ENCODE assay signal across 8 mouse cellular contexts in the genomic region with DNA sequence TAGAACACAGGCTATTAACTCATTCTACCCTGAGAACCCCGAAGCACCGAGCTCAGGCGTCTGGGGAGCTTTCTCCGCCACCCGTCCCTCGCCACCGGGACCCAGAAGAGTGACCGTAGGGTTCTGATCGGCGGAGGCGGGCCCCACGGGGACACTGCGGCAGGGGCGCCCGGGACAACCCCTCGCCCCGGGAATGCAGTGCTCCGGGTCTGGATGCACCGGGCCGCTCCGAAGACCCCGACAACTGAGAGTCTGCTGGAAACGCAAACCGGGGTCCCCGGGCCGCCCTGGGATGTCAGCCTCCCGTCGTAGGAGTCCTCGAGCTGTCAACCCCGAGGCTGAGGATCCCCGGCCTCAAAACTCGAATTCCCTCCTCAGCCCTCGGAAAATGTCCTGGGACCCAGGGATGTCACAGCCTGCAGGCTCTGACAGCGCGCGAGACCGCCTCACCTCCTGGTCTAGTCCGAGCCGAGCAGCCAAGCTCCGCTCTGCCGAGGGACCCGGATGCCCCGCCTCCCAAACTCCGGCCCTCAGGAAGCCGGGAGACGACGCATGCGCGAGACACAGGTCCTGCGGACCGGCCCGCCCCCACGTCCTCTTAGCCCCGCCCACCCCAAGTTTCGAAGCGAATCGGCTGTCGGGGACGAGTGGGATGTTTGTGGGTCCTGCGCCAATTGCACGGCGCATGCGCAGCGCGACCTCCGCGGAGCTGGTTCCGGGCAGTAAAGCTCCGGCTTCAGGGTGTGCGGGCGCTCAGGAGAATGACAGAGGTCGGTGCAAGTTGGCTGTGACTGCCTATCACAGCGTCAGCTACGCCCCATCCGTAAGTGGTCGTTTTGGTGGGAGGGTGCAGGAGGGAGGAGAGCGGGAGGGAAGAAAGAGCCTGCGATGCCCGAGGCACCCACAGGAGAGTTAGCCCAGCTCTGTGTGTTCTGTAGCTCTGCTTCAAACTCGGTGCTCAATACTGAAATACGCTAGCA. TPM values are rescaled to one million over a fixed set of nuclear protein-coding genes. Genes with fewer than 3 reads are reported as not detected.
DNase-seq lines count a peak whose midpoint lies in the region; ATAC-seq and TF ChIP-seq lines count a peak whose summit lies in the region.

A gene (minus strand): TSS at position 509 of the 980 bp plus-strand sequence.
A gene (plus strand): TSS at position 712 of the 980 bp plus-strand sequence.

- WGBS in forebrain, embryonic 11.5 days = under 1% methylated on average over 81 of the region's 81 CpGs
- under 1% methylated on average over 81 of the region's 81 CpGs for WGBS in heart, embryonic 16.5 days
- WGBS in liver, embryonic 15.5 days (ENCODE audit: insufficient replicate concordance) = under 1% methylated on average over 81 of the region's 81 CpGs
- WGBS in neural tube, embryonic 12.5 days = under 1% methylated on average over 81 of the region's 81 CpGs

- TF ChIP-seq RAD21 in CH12.LX (IDR thresholded peaks at IDR 0.05; ENCODE audit: low read depth, low read length) = no peak

- peaks cover 0 to 26% of the 10 kb centered on the region in 2 experiments; a peak in 2 of 4 replicates for H3K4me1 ChIP-seq in CH12.LX (ENCODE audit: control insufficient read depth in 1 of 2, insufficient read depth in 2 of 2)
- no peaks in the 10 kb centered on the region for H3K4me1 ChIP-seq in forebrain, embryonic 11.5 days (replicated peaks; ENCODE audit: control insufficient read depth, insufficient read depth, low read length)
- 0 out of 2 replicates have a peak, but pooled peaks cover 5% of the 10 kb centered on the region for H3K4me1 ChIP-seq in heart, embryonic 16.5 days (ENCODE audit: control insufficient read depth, insufficient read depth, low read length)
- H3K4me1 ChIP-seq in liver, embryonic 15.5 days (replicated peaks) = peaks cover 12% of the 10 kb centered on the region
- no peaks in the 10 kb centered on the region; the same call in 1 of the 2 replicates for H3K4me1 ChIP-seq in neural tube, embryonic 12.5 days

- no peaks in the 10 kb centered on the region for H3K27me3 ChIP-seq in CH12.LX (replicated peaks)
- H3K27me3 ChIP-seq in forebrain, embryonic 11.5 days (ENCODE audit: control insufficient read depth, insufficient read depth, low read length) = no peaks in the 10 kb centered on the region
- no peaks in the 10 kb centered on the region for H3K27me3 ChIP-seq in heart, embryonic 16.5 days (ENCODE audit: control insufficient read depth, insufficient read depth, low read length)
- no peaks in the 10 kb centered on the region for H3K27me3 ChIP-seq in liver, embryonic 15.5 days
- no peaks in the 10 kb centered on the region for H3K27me3 ChIP-seq in neural tube, embryonic 12.5 days (replicated peaks)

- dilution Hi-C loops in CH12.LX (cut with MboI; ENCODE audit: extremely low pct_ligation_motif_present, extremely low pct_unique_long_range_greater_than_20kb, low sequenced_read_pairs) = no loop called here

- peak within 1 kb of the TSS; percentile 70 for H3K27ac ChIP-seq in CH12.LX (ENCODE audit: insufficient read depth, low read depth)
- peak within 1 kb of the TSS; percentile 60 for H3K27ac ChIP-seq in forebrain, embryonic 11.5 days (ENCODE audit: low read depth, low read length)
- H3K27ac ChIP-seq in heart, embryonic 16.5 days (ENCODE audit: low read length) = peak within 1 kb of the TSS; percentile 89
- H3K27ac ChIP-seq in liver, embryonic 15.5 days (replicated peaks) = peak within 1 kb of the TSS; percentile 96
- H3K27ac ChIP-seq in neural tube, embryonic 12.5 days = peak within 1 kb of the TSS; percentile 62; the same call in 1 of the 2 replicates

- ATAC-seq in forebrain, embryonic 11.5 days (replicated peaks; ENCODE audit: low FRiP score) = peak; percentile 98
- ATAC-seq in heart, embryonic 16.5 days (replicated peaks; ENCODE audit: extremely low read depth, insufficient read depth, low FRiP score) = peak; percentile 98
- peak; percentile 99 for ATAC-seq in liver, embryonic 15.5 days (ENCODE audit: insufficient read depth)
- ATAC-seq in neural tube, embryonic 12.5 days (ENCODE audit: low FRiP score, low read depth) = peak; percentile 99

- H3K36me3 ChIP-seq in CH12.LX (replicated peaks in 1 of 2; ENCODE audit: control insufficient read depth in 1 of 2, insufficient read depth in 1 of 2, low read length in 1 of 2) = peaks cover 13 to 44% of the 10 kb centered on the region in 2 experiments
- no peaks in the 10 kb centered on the region for H3K36me3 ChIP-seq in forebrain, embryonic 11.5 days (ENCODE audit: control insufficient read depth, insufficient read depth, low read length)
- peaks cover 18% of the 10 kb centered on the region for H3K36me3 ChIP-seq in heart, embryonic 16.5 days (ENCODE audit: control insufficient read depth, insufficient read depth)
- peaks cover 21% of the 10 kb centered on the region for H3K36me3 ChIP-seq in liver, embryonic 15.5 days (replicated peaks)
- H3K36me3 ChIP-seq in neural tube, embryonic 12.5 days = peaks cover 21% of the 10 kb centered on the region

- TF ChIP-seq EP300 in CH12.LX (IDR thresholded peaks at IDR 0.05; ENCODE audit: low read length) = no peak

- H3K4me3 ChIP-seq in CH12.LX (replicated peaks in 1 of 3; ENCODE audit: low read depth in 2 of 3, low read length in 2 of 3, poor library complexity in 1 of 3) = peak within 1 kb of the TSS; percentile 88 to 92 (median 92)
- H3K4me3 ChIP-seq in forebrain, embryonic 11.5 days (ENCODE audit: low read depth, low read length) = peak within 1 kb of the TSS; percentile 76
- peak within 1 kb of the TSS; percentile 94 for H3K4me3 ChIP-seq in heart, embryonic 16.5 days (ENCODE audit: low read length)
- H3K4me3 ChIP-seq in liver, embryonic 15.5 days (replicated peaks) = peak within 1 kb of the TSS; percentile 96
- H3K4me3 ChIP-seq in neural tube, embryonic 12.5 days = peak within 1 kb of the TSS; percentile 87

- TF ChIP-seq POLR2A in CH12.LX (IDR thresholded peaks at IDR 0.05; ENCODE audit: low read depth, low read length) = peak; percentile 87

- peak; percentile 98 for DNase-seq in CH12.LX (ENCODE audit: extremely low read depth)
- DNase-seq in c-Kit-positive CD71-positive TER-119-negative erythroid progenitor cells, embryonic 14.5 days (ENCODE audit: low read depth) = peak; percentile 94
- peak; percentile 100 for DNase-seq in forebrain, embryonic 11.5 days (ENCODE audit: low spot score)
- peak; percentile 99 to 100 for DNase-seq in kidney, postnatal 36 days
- DNase-seq in telencephalon, adult 2 months (ENCODE audit: low read depth, low spot score) = peak; percentile 95

- H3K79me2 ChIP-seq in CH12.LX (replicated peaks; ENCODE audit: control insufficient read depth, extremely low read depth, insufficient read depth, poor library complexity, severe bottlenecking) = no peaks in the 10 kb centered on the region; the same call in 1 of the 2 replicates

- peak within 1 kb of the TSS; percentile 92 for H3K9ac ChIP-seq in CH12.LX (ENCODE audit: insufficient read depth, low read depth)
- peak within 1 kb of the TSS; percentile 78 for H3K9ac ChIP-seq in forebrain, embryonic 11.5 days (ENCODE audit: low read length)
- H3K9ac ChIP-seq in heart, embryonic 16.5 days (ENCODE audit: low read length) = peak within 1 kb of the TSS; percentile 96
- H3K9ac ChIP-seq in liver, embryonic 15.5 days = peak within 1 kb of the TSS; percentile 90
- H3K9ac ChIP-seq in neural tube, embryonic 12.5 days = peak within 1 kb of the TSS; percentile 89

- TF ChIP-seq CTCF in CH12.LX (conservative IDR thresholded peaks at IDR 0.05 in 1 of 2, IDR thresholded peaks at IDR 0.05 in 1 of 2; ENCODE audit: low read depth in 2 of 2, low read length in 2 of 2) = no peak

- H3K9me3 ChIP-seq in CH12.LX (replicated peaks; ENCODE audit: low read length) = no peaks in the 10 kb centered on the region
- H3K9me3 ChIP-seq in forebrain, embryonic 11.5 days (ENCODE audit: control insufficient read depth, low read length) = no peaks in the 10 kb centered on the region
- no peaks in the 10 kb centered on the region for H3K9me3 ChIP-seq in heart, embryonic 16.5 days (replicated peaks; ENCODE audit: control insufficient read depth, low read length)
- no peaks in the 10 kb centered on the region for H3K9me3 ChIP-seq in liver, embryonic 15.5 days (replicated peaks)
- no peaks in the 10 kb centered on the region for H3K9me3 ChIP-seq in neural tube, embryonic 12.5 days

- H3K4me2 ChIP-seq in CH12.LX (ENCODE audit: insufficient read depth, low read depth, poor library complexity, severe bottlenecking) = peak within 1 kb of the TSS; percentile 51; the same call in 1 of the 2 replicates
- H3K4me2 ChIP-seq in forebrain, embryonic 11.5 days (ENCODE audit: low read depth, low read length, severe bottlenecking) = peak within 1 kb of the TSS; percentile 73
- H3K4me2 ChIP-seq in heart, embryonic 16.5 days (ENCODE audit: low read depth, low read length) = peak within 1 kb of the TSS; percentile 91
- H3K4me2 ChIP-seq in liver, embryonic 15.5 days = peak within 1 kb of the TSS; percentile 93
- H3K4me2 ChIP-seq in neural tube, embryonic 12.5 days (replicated peaks) = peak within 1 kb of the TSS; percentile 85

- in situ Hi-C loops in CH12.LX (cut with MboI; ENCODE audit: low pct_ligation_motif_present, low pct_unique_long_range_greater_than_20kb, low sequenced_read_pairs) = no loop called here

TF ChIP-seq in CH12.LX, 34 proteins besides CTCF, POLR2A, EP300 and RAD21 (continues in another document):
- no peak; the same call in 1 of the 2 replicates for TF ChIP-seq UBTF (IDR thresholded peaks at IDR 0.05; ENCODE audit: low read depth, low read length)
- peak; percentile 74; the same call in 1 of the 2 replicates for TF ChIP-seq TCF12 (IDR thresholded peaks at IDR 0.05; ENCODE audit: low read depth, low read length)
- TF ChIP-seq NELFE (IDR thresholded peaks at IDR 0.05; ENCODE audit: low read depth, low read length) = peak; percentile 77

RNA-seq across cellular contexts. Expression of the first gene that starts in this region (rescaled TPM):
- 15.3 and 17.9 TPM in 2 replicates for total RNA-seq in CH12.LX (2012; rRNA removed)
- total RNA-seq in CH12.LX (2014; rRNA removed) = 9.0 and 13.0 TPM in 2 replicates
- 16.3 and 21.5 TPM in 2 replicates for polyA plus RNA-seq in CH12.LX (2012; ENCODE audit: insufficient read length, low read depth)
- 18.3 and 19.8 TPM in 2 replicates for polyA plus RNA-seq in forebrain, embryonic 11.5 days (2014; fragmentation: Nextera tagmentation; extraction: Ambion mirVana)
- polyA plus RNA-seq in heart, embryonic 16.5 days (2015; fragmentation: Nextera tagmentation; extraction: Ambion mirVana) = 24.7 and 28.7 TPM in 2 replicates
- polyA plus RNA-seq in liver, embryonic 15.5 days (2015; fragmentation: Nextera tagmentation; extraction: Ambion mirVana) = 3.7 and 4.1 TPM in 2 replicates
- polyA plus RNA-seq in neural tube, embryonic 12.5 days (2016; fragmentation: Nextera tagmentation; extraction: Ambion mirVana) = 23.6 and 24.7 TPM in 2 replicates

RNA-seq across cellular contexts. Expression of the second gene that starts in this region (rescaled TPM):
- 13.4 and 21.6 TPM in 2 replicates for total RNA-seq in CH12.LX (2012; rRNA removed)
- total RNA-seq in CH12.LX (2014; rRNA removed) = 22.3 and 25.1 TPM in 2 replicates
- polyA plus RNA-seq in CH12.LX (2012; ENCODE audit: insufficient read length, low read depth) = 25.5 and 38.7 TPM in 2 replicates
- polyA plus RNA-seq in forebrain, embryonic 11.5 days (2014; fragmentation: Nextera tagmentation; extraction: Ambion mirVana) = 34.7 and 38.0 TPM in 2 replicates
- 38.5 and 43.7 TPM in 2 replicates for polyA plus RNA-seq in heart, embryonic 16.5 days (2015; fragmentation: Nextera tagmentation; extraction: Ambion mirVana)
- 12.4 and 13.4 TPM in 2 replicates for polyA plus RNA-seq in liver, embryonic 15.5 days (2015; fragmentation: Nextera tagmentation; extraction: Ambion mirVana)
- 51.7 and 53.7 TPM in 2 replicates for polyA plus RNA-seq in neural tube, embryonic 12.5 days (2016; fragmentation: Nextera tagmentation; extraction: Ambion mirVana)

Comparison
In these comparisons a context has a peak if more than half of its experiments do, and no peak if none do; other contexts are left out.
1. Peak in every context shown above with its lines: DNase-seq, ATAC-seq, H3K4me3 ChIP-seq and H3K27ac ChIP-seq.